Mouse (Mus musculus) thymus, postnatal 4 days (tissue): Measurements from ENCODE around the gene Jtb.

Experiments used
- DNase-seq: peaks from one replicate; pipeline ENCODE4 v3.0.0; 2021

Jtb gene

DNA sequence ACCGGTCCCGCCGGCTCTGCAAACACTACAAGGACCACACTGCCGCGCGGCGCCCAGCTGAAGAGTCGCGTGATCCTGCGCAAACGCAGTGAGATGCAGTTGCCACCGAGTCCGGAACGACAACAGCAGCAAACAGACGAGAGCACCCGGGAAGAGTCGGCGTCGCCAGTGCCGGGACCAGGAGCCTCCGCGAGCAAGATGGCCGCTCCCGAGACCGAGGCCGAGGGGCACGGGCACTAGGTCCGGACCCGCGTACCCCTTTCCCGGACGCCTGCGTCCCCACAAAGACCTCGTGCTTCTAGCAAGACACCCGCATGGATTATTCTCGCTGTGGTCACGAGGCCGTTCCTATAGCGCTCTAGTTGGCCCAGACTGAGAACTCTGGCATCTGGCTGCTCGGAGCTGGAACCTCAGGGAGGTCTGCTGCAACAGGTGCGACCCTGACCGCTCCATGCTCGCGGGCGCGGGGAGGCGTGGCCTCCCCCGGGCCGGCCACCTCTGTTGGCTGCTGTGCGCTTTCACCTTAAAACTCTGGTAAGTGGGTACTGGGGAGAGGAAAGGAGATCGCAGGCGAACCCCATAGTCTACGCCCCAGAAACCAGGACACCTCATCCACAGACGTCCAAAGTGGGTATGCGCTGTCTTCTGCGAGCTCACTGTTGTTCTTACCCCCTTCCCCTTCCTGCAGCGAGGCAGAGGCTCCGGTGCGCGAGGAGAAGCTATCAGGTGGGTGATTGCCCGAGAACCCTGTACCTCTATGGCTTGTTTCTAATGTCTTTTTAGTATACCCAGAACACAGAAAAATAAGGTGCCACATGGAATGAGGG, at the start of gene Jtb:
Gene Jtb (plus strand): TSS at position 91 of the 827 bp plus-strand sequence.
- DNase-seq, result peak; percentile 92

GRCm38 (mm10) chr3:90183581-90183980, 47.8 kb upstream of the Jtb start:
- no peak for DNase-seq

GRCm38 (mm10) chr3:90190859-90191510, 40.4 kb upstream of the Jtb start:
- DNase-seq, result no peak

- DNase-seq, result no peak
Measured at GRCm38 (mm10) chr3:90194759-90195158, 36.6 kb upstream of the Jtb start.

DNA sequence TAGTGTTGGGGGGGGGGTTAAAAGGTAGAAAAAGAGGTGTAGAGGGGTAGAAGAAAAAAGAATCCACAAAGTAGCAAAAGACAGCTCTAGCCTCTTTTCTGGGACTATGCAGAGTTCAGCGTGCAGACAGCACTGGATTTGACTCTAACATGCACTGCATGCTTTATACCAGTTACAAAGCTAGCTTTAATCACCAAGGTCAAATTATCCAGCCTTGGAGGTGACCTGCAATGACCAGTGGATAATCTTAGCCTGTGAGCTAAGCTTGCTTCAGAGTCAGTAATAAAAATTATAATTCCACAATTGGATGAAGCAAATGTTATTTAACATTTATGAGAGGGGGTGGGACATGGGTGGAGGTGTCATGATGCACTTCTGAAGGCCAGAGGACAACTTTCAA, 35.8 kb upstream of the Jtb start:
- DNase-seq, result no peak

GRCm38 (mm10) chr3:90197548-90197947, 33.8 kb upstream of the Jtb start:
- no peak for DNase-seq

DNA sequence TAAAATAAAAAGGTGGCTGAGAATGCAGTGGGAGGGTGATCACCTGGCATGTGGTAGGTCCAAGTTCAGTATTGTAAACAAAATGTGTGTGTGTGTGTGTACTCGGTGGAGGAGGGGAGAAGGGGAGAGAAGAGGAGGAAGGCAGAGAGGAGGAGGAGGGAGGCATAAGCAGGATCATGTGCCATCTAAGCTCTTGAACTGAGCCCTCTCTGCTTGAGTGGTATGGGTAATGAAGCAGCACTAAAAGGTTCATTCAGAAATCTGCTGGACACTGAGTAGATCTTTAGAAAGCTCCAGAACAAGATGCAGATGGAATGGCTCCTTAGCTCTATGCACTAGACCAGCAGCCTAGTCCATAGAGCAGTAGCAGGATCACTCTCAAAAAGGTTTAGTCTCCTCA, 28.5 kb upstream of the Jtb start:
- no peak for DNase-seq

DNA sequence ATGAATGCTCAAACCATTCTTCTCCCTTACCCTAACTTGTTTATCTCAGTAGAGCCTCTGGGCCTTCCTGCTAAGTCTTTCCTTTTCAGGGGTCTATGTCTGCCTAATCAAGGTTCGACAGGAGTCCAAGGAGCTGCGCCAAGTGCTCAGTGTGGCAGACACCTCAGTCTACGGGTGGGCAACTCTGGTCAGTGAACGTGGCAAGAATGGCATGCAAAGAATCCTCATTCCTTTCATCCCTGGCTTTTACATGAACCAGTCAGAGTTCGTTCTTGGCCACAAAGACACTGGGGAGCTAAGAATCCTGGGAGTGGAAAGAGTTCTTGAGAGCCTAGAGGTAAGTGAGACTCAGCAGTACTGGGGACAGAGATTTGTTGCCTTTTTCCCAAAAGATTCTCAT, 27.8 kb upstream of the Jtb start:
- no peak for DNase-seq

- no peak for DNase-seq
Measured at GRCm38 (mm10) chr3:90204582-90204981, 26.8 kb upstream of the Jtb start.

DNA sequence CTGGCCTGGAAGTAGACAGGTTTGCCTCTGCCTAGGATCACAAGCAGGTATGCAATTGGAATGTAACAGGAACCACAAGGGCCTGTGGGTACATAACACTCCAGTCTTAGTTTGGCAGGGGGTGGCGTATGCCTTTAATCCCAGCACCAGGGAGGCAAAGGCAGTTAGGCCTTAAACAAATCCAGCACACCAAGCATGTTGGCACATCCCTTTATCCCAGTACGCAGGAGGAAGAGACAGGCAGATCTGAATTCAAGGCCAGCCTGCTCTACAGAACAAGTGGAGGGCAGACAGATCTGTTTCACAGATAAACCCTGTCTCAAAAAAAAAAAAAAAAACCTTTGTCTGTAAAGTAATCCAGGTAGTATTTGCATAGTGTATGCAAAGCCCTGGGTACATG, 22.7 kb upstream of the Jtb start:
- DNase-seq, result no peak

DNA sequence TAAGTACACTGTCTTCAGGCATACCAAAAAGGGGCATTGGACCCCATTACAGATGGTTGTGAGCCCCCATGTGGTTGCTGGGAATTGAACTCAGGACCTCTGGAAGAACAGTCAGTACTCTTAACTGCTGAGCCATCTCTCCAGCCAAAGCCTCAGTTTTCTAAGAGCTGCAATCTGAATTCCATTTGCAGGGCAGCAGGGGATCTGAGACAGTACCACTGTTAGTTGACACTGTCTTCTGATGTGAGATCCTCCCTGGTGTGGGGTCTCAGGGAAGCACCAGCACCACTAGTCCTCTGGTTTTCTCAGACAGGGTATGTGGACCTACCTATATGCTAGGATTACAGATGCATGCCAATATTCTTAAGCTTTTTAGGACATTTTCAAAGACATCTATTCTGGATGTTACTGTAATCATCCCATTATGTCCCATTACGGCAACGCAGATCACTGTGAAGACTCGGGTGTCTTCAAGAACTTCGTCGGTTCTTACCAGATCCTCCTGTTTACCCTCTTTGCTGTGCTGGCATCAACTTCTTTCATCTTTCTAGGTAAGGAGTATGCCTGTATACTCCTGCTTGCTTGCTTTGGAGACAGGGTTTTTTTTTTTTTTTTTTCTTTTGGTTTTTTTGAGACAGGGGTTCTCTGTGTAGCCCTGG, 21.4 kb upstream of the Jtb start:
- DNase-seq, result no peak

DNA sequence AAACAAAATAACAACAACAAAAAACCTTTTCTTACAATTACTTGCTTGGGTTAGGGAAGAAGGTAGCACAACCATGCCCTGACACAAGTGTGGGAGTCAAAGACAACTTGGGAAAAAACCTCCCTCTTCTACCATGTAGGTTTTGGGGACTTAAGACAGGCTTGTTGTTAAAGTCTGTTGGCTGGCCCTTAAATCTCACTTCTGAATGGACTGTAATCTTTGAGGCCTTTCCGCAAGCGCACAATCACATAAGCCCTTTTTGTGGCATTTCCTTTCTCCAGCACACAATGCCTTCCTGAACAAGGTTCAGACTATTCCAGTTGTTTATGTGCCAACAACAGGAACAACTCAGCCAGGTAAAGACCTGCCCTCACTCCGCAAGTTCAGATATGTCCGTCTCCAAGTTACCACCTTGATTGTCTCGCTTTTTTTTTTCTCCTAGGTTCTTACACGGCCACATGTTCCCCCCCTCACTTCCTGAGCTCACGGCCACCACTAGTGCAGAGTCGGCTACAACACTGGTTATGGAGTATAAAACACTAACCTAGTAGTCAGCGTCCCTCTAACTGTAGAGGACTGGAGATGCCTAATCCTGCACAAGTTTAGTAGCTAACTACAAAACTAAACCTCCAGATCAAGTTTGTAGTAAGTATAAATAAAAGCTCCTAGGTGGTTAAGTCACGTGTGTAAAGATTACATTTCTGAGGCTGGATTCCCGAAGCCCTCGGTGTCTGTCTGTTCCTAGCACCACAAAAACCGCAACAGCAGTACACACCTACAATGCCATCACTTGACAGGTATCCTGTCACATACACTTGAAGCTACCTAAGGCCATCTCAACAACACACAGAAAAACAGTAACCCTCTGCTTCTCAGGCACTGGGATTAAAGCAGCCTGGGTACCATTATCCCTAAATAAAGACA, 19.7 kb upstream of the Jtb start:
- no peak for DNase-seq

GRCm38 (mm10) chr3:90212723-90213122, 18.7 kb upstream of the Jtb start:
- no peak for DNase-seq

- DNase-seq, result peak; percentile 81
Measured at GRCm38 (mm10) chr3:90213377-90213866, 18.0 kb upstream of the Jtb start, which contains the start of the genes Rps27 and Rab13. TSS of gene Rps27 (minus strand) at chr3:90213651. TSS of gene Rab13 (plus strand) at chr3:90213695.

DNA sequence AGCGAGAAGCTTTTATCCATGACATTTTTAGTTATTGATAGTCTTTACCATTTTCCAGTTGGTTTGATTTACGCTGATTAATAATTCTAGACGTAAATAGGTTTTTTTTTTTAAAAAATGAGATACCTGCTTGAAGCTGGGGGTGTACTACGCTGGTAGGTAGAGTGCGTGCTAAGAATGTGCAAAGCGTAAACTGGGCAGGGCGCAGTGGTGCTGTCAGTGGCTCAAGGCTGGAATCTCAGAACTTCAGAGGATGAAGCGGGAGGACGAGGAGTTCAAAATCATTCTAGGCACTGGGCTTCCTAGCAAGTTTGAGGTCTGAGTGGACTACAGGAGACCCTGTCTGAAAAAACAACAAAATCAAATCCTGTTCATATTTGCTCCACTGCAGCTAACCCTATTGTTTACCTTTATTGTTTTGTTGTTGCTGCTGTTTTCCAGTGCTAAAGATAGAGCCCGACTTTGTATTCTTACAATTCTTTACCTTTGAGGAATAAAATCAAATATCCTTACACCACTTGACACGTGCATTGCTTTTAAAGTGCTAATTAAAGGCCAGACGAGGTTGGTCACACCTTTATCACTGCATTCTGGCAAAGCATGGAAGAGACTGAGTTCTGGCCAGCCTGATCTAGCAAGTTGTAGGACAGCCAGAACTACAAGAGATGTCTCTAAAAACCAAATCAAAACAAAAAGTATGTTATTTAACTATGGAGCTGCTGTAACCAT, 17.3 kb upstream of the Jtb start:
- DNase-seq, result no peak

DNA sequence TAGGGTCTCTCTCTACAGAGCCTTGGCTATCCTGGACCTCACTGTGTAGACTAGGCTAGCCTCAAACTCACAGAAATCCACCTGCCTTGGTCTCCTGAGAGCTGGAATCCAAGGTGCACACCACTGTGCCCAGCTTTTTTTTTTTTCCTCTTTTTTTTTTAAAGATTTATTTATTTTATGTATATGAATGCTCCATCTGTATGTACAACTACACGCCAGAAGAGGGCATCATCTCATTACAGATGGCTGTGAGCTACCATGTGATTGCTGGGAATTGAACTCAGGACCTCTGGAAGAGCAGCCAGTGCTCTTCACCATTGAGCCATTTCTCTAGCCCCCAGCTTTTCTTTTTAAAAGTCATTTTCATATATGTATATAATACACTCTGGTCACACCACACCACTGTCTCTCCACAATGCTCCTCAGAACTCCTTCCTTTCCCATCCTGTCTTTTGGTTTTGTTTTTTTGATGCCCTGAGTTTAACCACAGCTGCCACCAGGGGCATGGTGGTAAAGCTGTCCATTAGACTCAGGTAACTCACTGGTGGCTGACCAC, 15.5 kb upstream of the Jtb start:
- DNase-seq, result no peak

DNA sequence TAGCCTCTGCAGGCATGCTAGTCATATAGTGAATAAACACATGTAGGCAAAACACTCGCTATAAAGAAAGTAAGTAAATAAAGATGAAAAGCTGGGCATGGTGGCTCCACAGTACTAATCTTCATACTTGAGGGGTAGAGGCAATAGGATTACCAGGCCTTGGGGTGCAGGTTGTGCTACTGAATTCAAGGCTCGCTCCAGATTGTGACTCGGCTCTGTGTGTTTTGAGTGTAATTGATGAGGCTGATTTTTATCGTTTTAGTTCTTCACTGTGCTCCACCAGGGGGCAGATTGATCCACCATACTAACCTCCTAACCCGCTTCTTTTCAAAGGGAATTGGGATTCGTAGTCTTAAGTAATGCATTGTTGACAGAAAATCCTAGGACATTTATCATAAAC, 11.3 kb upstream of the Jtb start:
- peak; percentile 66 for DNase-seq

- DNase-seq, result peak; percentile 36
Measured at GRCm38 (mm10) chr3:90220531-90220951, 10.9 kb upstream of the Jtb start.

DNA sequence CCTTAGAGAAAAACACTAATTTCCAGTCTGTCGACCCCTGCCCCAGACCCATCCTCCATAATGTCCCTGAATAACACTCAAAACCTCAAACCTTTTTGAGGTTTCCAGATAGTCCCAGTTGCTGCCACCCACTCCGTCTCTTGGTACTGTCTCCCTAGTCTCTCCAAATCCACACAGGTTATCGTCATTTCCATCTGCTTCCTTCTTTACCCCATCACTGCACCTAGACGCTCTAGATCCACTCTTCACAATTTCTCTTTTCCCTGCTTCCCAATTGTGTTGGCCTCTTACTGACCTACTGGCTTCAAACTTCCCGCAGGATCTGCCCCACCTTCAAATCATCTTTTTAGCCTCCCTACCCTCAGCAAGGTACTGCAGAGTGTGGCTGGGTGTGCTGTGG, 10.3 kb upstream of the Jtb start:
- no peak for DNase-seq

- no peak for DNase-seq
Measured at GRCm38 (mm10) chr3:90222455-90222854, 8.9 kb upstream of the Jtb start.

DNA sequence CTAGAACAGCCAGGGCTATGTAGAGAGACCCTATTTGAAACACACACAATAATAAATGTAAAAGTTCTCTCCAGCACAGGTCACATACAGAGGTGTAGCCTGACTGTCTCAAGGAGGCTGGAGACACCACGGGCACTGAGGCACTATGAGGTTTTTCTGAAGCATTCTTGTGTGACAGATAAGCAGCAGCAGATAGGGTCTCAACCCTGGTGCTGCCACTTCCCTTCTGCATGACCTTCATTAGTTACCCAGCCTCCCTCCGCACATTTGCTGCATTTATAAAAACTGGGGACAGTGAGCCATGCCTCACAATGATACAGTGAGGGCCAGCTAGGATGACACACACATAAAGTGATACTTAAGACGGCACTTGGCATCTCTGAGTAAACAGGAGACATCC, 8.5 kb upstream of the Jtb start:
- DNase-seq, result no peak

DNA sequence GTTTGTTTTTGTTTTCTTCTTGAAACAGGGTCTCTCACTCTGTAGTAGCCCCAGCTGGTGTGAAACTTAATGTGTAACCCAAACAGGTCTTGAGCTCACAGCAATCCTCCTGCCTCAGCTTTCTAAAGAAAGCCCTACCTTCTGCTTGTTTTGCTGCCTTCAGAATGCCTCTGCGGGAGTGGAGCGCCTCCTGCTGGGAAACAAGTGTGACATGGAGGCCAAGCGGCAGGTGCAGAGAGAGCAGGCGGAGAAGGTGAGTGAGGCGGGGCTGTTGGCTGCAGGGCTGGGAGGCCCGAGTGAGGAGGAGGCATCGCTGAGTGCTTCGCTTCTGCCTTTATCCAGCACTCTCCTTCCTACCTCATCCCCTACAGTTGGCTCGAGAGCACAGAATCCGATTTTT, 7.1 kb upstream of the Jtb start:
- DNase-seq, result no peak
